Mouse (Mus musculus) CH12.LX (cell line): Measurements from ENCODE around the gene Pigx. TPM values are rescaled to one million over a fixed set of nuclear protein-coding genes. Genes with fewer than 3 reads are reported as not detected.
"Not testable (repeated sequence)": the region's sequence is repeated elsewhere in the genome, so short reads cannot be mapped to it uniquely, and the experiment has no call there.

Experiments
- DNase-seq: peaks from one replicate; pipeline ENCODE4 v3.0.0-alpha.2; 2013; ENCODE audit errors: extremely low read depth
- H3K27ac ChIP-seq: 2 replicates; pipeline ENCODE4 v1.5.1; 2012; ENCODE audit warnings: low read depth, mild to moderate bottlenecking, control low read depth, moderate library complexity; ENCODE audit not compliant: insufficient read depth
- H3K27me3 ChIP-seq: replicated peaks from 2 replicates; pipeline ENCODE3; 2012; ENCODE audit warnings: inconsistent platforms
- H3K36me3 ChIP-seq, 2 experiments: replicated peaks in 1 of 2; 2 replicates each; pipeline versions ENCODE3 to v1.6.1; 2012; ENCODE audit warnings: inconsistent platforms in 1 of 2, low read length in 1 of 2, mild to moderate bottlenecking in 1 of 2, mixed read lengths in 1 of 2, moderate library complexity in 1 of 2; ENCODE audit not compliant: control insufficient read depth in 1 of 2, insufficient read depth in 1 of 2
- H3K4me1 ChIP-seq, 2 experiments: 2 replicates each; pipeline ENCODE4 v1.6.1; 2012; ENCODE audit warnings: inconsistent platforms in 1 of 2, moderate library complexity in 1 of 2; ENCODE audit not compliant: insufficient read depth in 2 of 2, control insufficient read depth in 1 of 2
- H3K4me2 ChIP-seq: 2 replicates; pipeline ENCODE4 v1.6.1; 2012; ENCODE audit warnings: low read depth, mild to moderate bottlenecking, control low read depth; ENCODE audit not compliant: poor library complexity, insufficient read depth, severe bottlenecking
- H3K4me3 ChIP-seq, 3 experiments: fragments of 150-350 bp in 1 of 3; sonication (generic) in 1 of 3; replicated peaks in 1 of 3; 2 replicates each; pipeline versions ENCODE3 to v1.5.1; 2011 to 2012; ENCODE audit warnings: low read depth in 2 of 3, low read length in 2 of 3, mild to moderate bottlenecking in 2 of 3, moderate library complexity in 2 of 3, control low read depth in 1 of 3, improper control_type of control experiment in 1 of 3, inconsistent platforms in 1 of 3, mixed read lengths in 1 of 3; ENCODE audit not compliant: poor library complexity in 1 of 3
- H3K79me2 ChIP-seq: replicated peaks from 2 replicates; pipeline ENCODE4 v1.6.1; 2012; ENCODE audit warnings: mild to moderate bottlenecking, moderate library complexity; ENCODE audit not compliant: control insufficient read depth, poor library complexity, insufficient read depth, severe bottlenecking; ENCODE audit errors: extremely low read depth
- H3K9ac ChIP-seq: 2 replicates; pipeline ENCODE4 v1.6.1; 2012; ENCODE audit warnings: low read depth, mild to moderate bottlenecking, control low read depth, moderate library complexity; ENCODE audit not compliant: insufficient read depth
- H3K9me3 ChIP-seq: replicated peaks from 2 replicates; pipeline ENCODE3; 2012; ENCODE audit warnings: low read length, inconsistent platforms, mixed read lengths
- CHD1 ChIP-seq: IDR thresholded peaks from 2 replicates; pipeline ENCODE4 v1.6.1; 2012; ENCODE audit warnings: low read depth, low read length, improper control_type of control experiment, inconsistent platforms
- CHD2 ChIP-seq: IDR thresholded peaks from 2 replicates; pipeline ENCODE4 v1.6.1; 2011; ENCODE audit warnings: low read length, improper control_type of control experiment
- GABPA ChIP-seq: IDR thresholded peaks from 2 replicates; pipeline ENCODE4 v1.6.1; 2012; ENCODE audit warnings: low read depth, low read length, improper control_type of control experiment, inconsistent platforms; ENCODE audit not compliant: insufficient replicate concordance
- HCFC1 ChIP-seq: IDR thresholded peaks from 2 replicates; pipeline ENCODE4 v1.6.1; 2012; ENCODE audit warnings: low read depth, mild to moderate bottlenecking, inconsistent platforms, low read length, improper control_type of control experiment
- IRF4 ChIP-seq: IDR thresholded peaks from 2 replicates; pipeline ENCODE4 v1.6.1; 2014; ENCODE audit warnings: low read depth, mild to moderate bottlenecking, inconsistent platforms, low read length, improper control_type of control experiment
- JUND ChIP-seq: conservative IDR thresholded peaks from 2 replicates; pipeline ENCODE4 v1.6.1; 2011; ENCODE audit warnings: low read depth, low read length, improper control_type of control experiment
- KAT2A ChIP-seq: IDR thresholded peaks from 2 replicates; pipeline ENCODE4 v1.6.1; 2012; ENCODE audit warnings: low read length, improper control_type of control experiment, inconsistent platforms; ENCODE audit not compliant: insufficient replicate concordance
- MAX ChIP-seq: IDR thresholded peaks from 2 replicates; pipeline ENCODE4 v1.6.1; 2011; ENCODE audit warnings: low read length, improper control_type of control experiment
- MYC ChIP-seq: IDR thresholded peaks from 2 replicates; pipeline ENCODE4 v1.6.1; 2011; ENCODE audit warnings: low read depth, mild to moderate bottlenecking, improper control_type of control experiment, low read length
- NELFE ChIP-seq: IDR thresholded peaks from 2 replicates; pipeline ENCODE4 v1.6.1; 2011; ENCODE audit warnings: low read depth, low read length, improper control_type of control experiment
- PAX5 ChIP-seq: IDR thresholded peaks from 2 replicates; pipeline ENCODE4 v1.6.1; 2012; ENCODE audit warnings: low read length, inconsistent platforms, mixed read lengths
- POLR2A ChIP-seq: IDR thresholded peaks from 2 replicates; pipeline ENCODE4 v1.6.1; 2011; ENCODE audit warnings: low read depth, mild to moderate bottlenecking, improper control_type of control experiment, low read length
- POLR2AphosphoS2 ChIP-seq: IDR thresholded peaks from 2 replicates; pipeline ENCODE4 v1.6.1; 2011; ENCODE audit warnings: low read depth, low read length, improper control_type of control experiment
- RAD21 ChIP-seq: IDR thresholded peaks from 2 replicates; pipeline ENCODE4 v1.6.1; 2011; ENCODE audit warnings: low read depth, mild to moderate bottlenecking, low read length, improper control_type of control experiment, moderate library complexity
- SIN3A ChIP-seq: IDR thresholded peaks from 2 replicates; pipeline ENCODE4 v1.6.1; 2012; ENCODE audit warnings: low read length, improper control_type of control experiment, inconsistent platforms
- TBP ChIP-seq: conservative IDR thresholded peaks from 2 replicates; pipeline ENCODE4 v1.6.1; 2011; ENCODE audit warnings: low read depth, low read length, improper control_type of control experiment
- TCF12 ChIP-seq: IDR thresholded peaks from 2 replicates; pipeline ENCODE4 v1.6.1; 2014; ENCODE audit warnings: low read depth, mild to moderate bottlenecking, inconsistent platforms, low read length, improper control_type of control experiment
- UBTF ChIP-seq: IDR thresholded peaks from 2 replicates; pipeline ENCODE4 v1.6.1; 2012; ENCODE audit warnings: low read depth, mild to moderate bottlenecking, inconsistent platforms, low read length, improper control_type of control experiment, moderate library complexity
- USF1 ChIP-seq: IDR thresholded peaks from 2 replicates; pipeline ENCODE4 v1.6.1; 2014; ENCODE audit warnings: low read depth, mild to moderate bottlenecking, inconsistent platforms, low read length, improper control_type of control experiment
- USF2 ChIP-seq: conservative IDR thresholded peaks from 2 replicates; pipeline ENCODE4 v1.6.1; 2011; ENCODE audit warnings: low read depth, low read length, improper control_type of control experiment
- ZC3H11A ChIP-seq: IDR thresholded peaks from 2 replicates; pipeline ENCODE4 v1.6.1; 2012; ENCODE audit warnings: low read depth, mild to moderate bottlenecking, inconsistent platforms, low read length, improper control_type of control experiment
- ZKSCAN1 ChIP-seq: IDR thresholded peaks from 2 replicates; pipeline ENCODE4 v1.6.1; 2012; ENCODE audit warnings: low read depth, inconsistent platforms, low read length, improper control_type of control experiment, borderline replicate concordance
- ZMIZ1 ChIP-seq: IDR thresholded peaks from 2 replicates; pipeline ENCODE4 v1.6.1; 2012; ENCODE audit warnings: low read depth, mild to moderate bottlenecking, inconsistent platforms, low read length, improper control_type of control experiment
- ZNF384 ChIP-seq: IDR thresholded peaks from 2 replicates; pipeline ENCODE4 v1.6.1; 2012; ENCODE audit warnings: low read depth, low read length, improper control_type of control experiment, inconsistent platforms
- dilution Hi-C: fragments of 300-500 bp; cut with MboI; formaldehyde crosslinking; loops from 2 replicates; pipeline ENCODE4 v1.14.3; 2020; ENCODE audit warnings: low sequenced_read_pairs; ENCODE audit not compliant: extremely low pct_unique_long_range_greater_than_20kb, extremely low pct_ligation_motif_present
- in situ Hi-C: fragments of 300-500 bp; cut with MboI; formaldehyde crosslinking; loops from 3 replicates; pipeline ENCODE4 v1.14.3; 2019; ENCODE audit warnings: low sequenced_read_pairs, low pct_ligation_motif_present, low pct_unique_long_range_greater_than_20kb, mixed read lengths
- polyA plus RNA-seq: library from polyadenylated mRNA; unstranded; fragments of >175 nt; gene quantifications from 2 replicates; pipeline ENCODE4 v1.2.1, GENCODE M21; 2012; ENCODE audit warnings: low read depth; ENCODE audit not compliant: insufficient read length
- total RNA-seq, 2 experiments: library from RNA; depleted of rRNA; stranded (reverse); fragments of 300-350 nt in 1 of 2; fragments of >200 nt in 1 of 2; gene quantifications; 2 replicates each; pipeline ENCODE4 v1.2.3; 2012 to 2014

The Pigx gene
- total and polyA plus RNA-seq, 3 experiments, result 48.1 to 83.0 (median 48.1) TPM

- Histone ChIP-seq H3K79me2 (no peaks in the 10 kb centered on the region), H3K27ac (no peak overlapping the region), H3K4me2 (peak overlapping the region; percentile 58), H3K9ac (peak overlapping the region; percentile 71), H3K4me1 (peaks cover 2 to 15% of the 10 kb centered on the region in 2 experiments; a peak in 3 of 4 replicates), H3K4me3 (peak overlapping the region; percentile 77 to 99 (median 89)), H3K27me3 (no peaks in the 10 kb centered on the region), H3K36me3 (peaks cover 8 to 35% of the 10 kb centered on the region in 2 experiments), H3K9me3 (peaks cover 3% of the 10 kb centered on the region)
- in situ Hi-C loops, result no loop called here
- TF ChIP-seq USF1 (no peak), UBTF (peak; percentile 56; the same call in 1 of the 2 replicates), ZNF384 (no peak), CHD2 (0 out of 2 replicates have a peak, but pooled peaks have one; percentile 4), MAX (peak; percentile 16; the same call in 1 of the 2 replicates), POLR2AphosphoS2 (0 out of 2 replicates have a peak, but pooled peaks have one; percentile 0), ZKSCAN1 (no peak)
- dilution Hi-C loops, result no loop called here
- no peak for DNase-seq
Measured at GRCm38 (mm10) chr16:32098897-32099637, 473 bp downstream of the Pigx start.

GRCm38 (mm10) chr16:32097757-32098156 lies 1.8 kb downstream of the Pigx start:
- H3K9ac ChIP-seq, H3K79me2 ChIP-seq, dilution Hi-C loops, H3K27ac ChIP-seq, H3K9me3 ChIP-seq, H3K4me3 ChIP-seq, H3K27me3 ChIP-seq, in situ Hi-C loops, DNase-seq, H3K4me2 ChIP-seq: not testable (repeated sequence)
- Histone ChIP-seq H3K36me3 (peaks cover 4 to 27% of the 10 kb centered on the region in 2 experiments), H3K4me1 (peaks cover 2 to 15% of the 10 kb centered on the region in 2 experiments; a peak in 3 of 4 replicates)

GRCm38 (mm10) chr16:32091466-32091865 lies 8.1 kb downstream of the Pigx start:
- Histone ChIP-seq H3K4me2 (no peak overlapping the region), H3K4me3 (no peak overlapping the region), H3K27ac (no peak overlapping the region), H3K9me3 (peaks cover 3% of the 10 kb centered on the region), H3K27me3 (no peaks in the 10 kb centered on the region), H3K4me1 (peaks cover 0 to 4% of the 10 kb centered on the region in 2 experiments; a peak in 1 of 4 replicates), H3K79me2 (no peaks in the 10 kb centered on the region), H3K36me3 (peaks cover 22 to 61% of the 10 kb centered on the region in 2 experiments), H3K9ac (no peak overlapping the region)
- no peak for DNase-seq
- in situ Hi-C loops (no loop called here), dilution Hi-C loops (no loop called here)
- TF ChIP-seq TCF12 (no peak), RAD21 (no peak), NELFE (no peak), IRF4 (no peak), ZC3H11A (no peak), KAT2A (no peak), PAX5 (no peak), SIN3A (no peak), POLR2A (no peak), HCFC1 (no peak), GABPA (no peak), UBTF (no peak), ZNF384 (no peak), TBP (no peak), MYC (no peak), CHD1 (no peak), ZMIZ1 (no peak), USF2 (no peak), ZKSCAN1 (no peak), JUND (no peak)
